Mouse (Mus musculus) limb, embryonic 13.5 days (tissue): ENCODE measurements at regions not wholly inside any gene's neighbourhood (a gene's known extent, or its start where the extent isn't known, plus 50 kb on each side); places are given as distances from the start of the nearest gene placed in this dataset.

ENCODE experiments used
- ATAC-seq: fragments of 200-750 bp; cut with Nextera tagmentation; 2 replicates; pipeline ENCODE4 v1.8.0; 2017; ENCODE audit warnings: low read depth, moderate number of reproducible peaks, moderate TSS enrichment; ENCODE audit not compliant: low FRiP score
- H3K27ac ChIP-seq: fragments of 300-500 bp; sonication (generic); 2 replicates; pipeline ENCODE4 v1.5.1; 2015; ENCODE audit warnings: inconsistent platforms, mild to moderate bottlenecking, moderate library complexity
- H3K27me3 ChIP-seq: fragments of 300-500 bp; sonication (generic); 2 replicates; pipeline ENCODE4 v1.6.1; 2015; ENCODE audit warnings: mild to moderate bottlenecking, inconsistent platforms
- H3K36me3 ChIP-seq: fragments of 300-500 bp; sonication (generic); 2 replicates; pipeline ENCODE4 v1.6.1; 2015; ENCODE audit warnings: inconsistent platforms, mild to moderate bottlenecking, moderate library complexity
- H3K4me1 ChIP-seq: fragments of 300-500 bp; sonication (generic); 2 replicates; pipeline ENCODE4 v1.6.1; 2015; ENCODE audit warnings: inconsistent platforms
- H3K4me2 ChIP-seq: fragments of 300-500 bp; sonication (generic); replicated peaks from 2 replicates; pipeline ENCODE4 v1.6.1; 2015; ENCODE audit warnings: inconsistent platforms, mild to moderate bottlenecking, moderate library complexity
- H3K4me3 ChIP-seq: fragments of 300-500 bp; sonication (generic); 2 replicates; pipeline ENCODE4 v1.5.1; 2015; ENCODE audit warnings: moderate library complexity, mild to moderate bottlenecking, inconsistent platforms
- H3K9ac ChIP-seq: fragments of 300-500 bp; sonication (generic); 2 replicates; pipeline ENCODE4 v1.6.1; 2015; ENCODE audit warnings: mild to moderate bottlenecking, inconsistent platforms
- H3K9me3 ChIP-seq: fragments of 300-500 bp; sonication (generic); 2 replicates; pipeline ENCODE4 v1.6.1; 2016; ENCODE audit warnings: inconsistent platforms
- WGBS: fragments of 180-500 bp; shearing (Covaris S2); methylation state at CpG from one replicate; pipeline ENCODE4 v1.1.7; 2015; 5-methylcytosine and 5-hydroxymethylcytosine counted together

DNA sequence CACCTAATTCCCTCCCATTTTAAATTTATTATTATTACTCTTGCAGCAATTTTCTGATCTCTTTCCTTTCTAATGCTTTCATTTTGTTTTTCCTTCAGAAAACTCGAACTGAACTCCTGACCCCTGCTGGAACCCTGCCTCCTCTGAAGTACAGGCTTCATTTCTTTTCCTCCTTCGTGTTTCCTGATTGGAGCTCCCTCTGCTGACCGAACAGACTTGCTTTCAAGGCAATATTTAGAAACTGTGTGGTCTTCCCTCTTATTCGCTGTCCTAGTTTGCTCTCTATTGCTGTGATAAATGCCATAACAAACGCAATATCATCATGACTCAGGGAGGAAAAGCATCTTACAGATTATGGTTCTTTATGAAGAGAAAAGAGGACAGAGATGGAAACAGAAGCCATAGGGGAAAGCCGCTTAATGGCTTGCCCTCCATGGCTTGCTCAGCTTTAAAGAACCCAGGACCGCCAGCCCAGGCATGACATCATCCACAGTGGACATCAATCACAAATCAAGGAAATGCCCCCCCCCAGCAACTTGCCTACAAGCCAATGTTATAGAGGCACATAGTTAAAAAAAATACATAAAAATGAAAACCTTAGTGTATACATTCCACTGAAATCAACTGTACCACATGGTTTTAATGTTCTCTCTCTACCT is 104.5 kb downstream of the Rbm43 start:
- H3K36me3 ChIP-seq, result no peaks in the 10 kb centered on the region
- no peak overlapping the region for H3K9ac ChIP-seq
- no peak overlapping the region for H3K4me3 ChIP-seq
- no peak for ATAC-seq
- no peaks in the 10 kb centered on the region for H3K9me3 ChIP-seq
- 0 out of 2 replicates have a peak, but pooled peaks cover 3% of the 10 kb centered on the region for H3K4me1 ChIP-seq
- no peak overlapping the region for H3K27ac ChIP-seq
- H3K4me2 ChIP-seq, result no peak overlapping the region
- no peaks in the 10 kb centered on the region for H3K27me3 ChIP-seq
- WGBS, result 37% methylated on average over 7 of the region's 7 CpGs

DNA sequence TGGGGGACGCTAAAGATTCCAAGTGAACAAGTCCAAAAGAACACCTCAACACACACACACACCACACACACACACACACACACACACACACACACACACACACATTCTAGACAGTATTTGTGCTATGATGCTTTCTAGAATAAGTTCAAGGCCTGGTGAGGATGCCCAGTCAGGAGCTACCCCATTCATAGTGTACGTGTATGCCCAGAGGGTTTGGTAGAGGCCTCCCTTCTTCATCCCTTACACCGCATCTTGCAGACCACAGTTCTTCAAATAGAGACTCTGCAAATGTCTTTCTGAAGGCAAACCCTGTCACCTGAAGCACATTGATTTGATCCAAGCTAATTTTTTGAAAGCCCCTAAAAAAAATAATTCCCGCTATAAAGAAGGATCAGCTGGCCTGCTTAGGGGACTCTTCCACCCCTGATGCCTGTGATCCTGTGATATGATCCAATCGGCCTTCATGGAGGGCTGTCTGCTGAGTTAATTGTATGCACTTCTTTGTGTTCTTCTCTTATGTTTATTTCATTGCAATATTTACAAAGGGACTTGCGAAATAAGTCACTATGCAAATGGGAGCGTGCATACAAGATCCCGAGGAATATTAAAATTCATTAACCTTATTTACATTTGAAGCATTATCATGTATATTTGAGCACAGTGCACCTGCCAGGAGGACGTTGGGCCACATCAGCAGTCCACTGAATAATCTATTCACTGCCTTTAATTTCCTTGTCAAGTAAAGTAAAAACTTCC is 103.8 kb downstream of the Rbm43 start:
- Histone ChIP-seq H3K4me1 (0 out of 2 replicates have a peak, but pooled peaks cover 3% of the 10 kb centered on the region), H3K27ac (no peak overlapping the region), H3K4me2 (no peak overlapping the region), H3K9ac (no peak overlapping the region), H3K9me3 (no peaks in the 10 kb centered on the region), H3K36me3 (no peaks in the 10 kb centered on the region), H3K27me3 (no peaks in the 10 kb centered on the region), H3K4me3 (no peak overlapping the region)
- WGBS, result 88% methylated on average over 9 of the region's 9 CpGs
- ATAC-seq, result no peak

DNA sequence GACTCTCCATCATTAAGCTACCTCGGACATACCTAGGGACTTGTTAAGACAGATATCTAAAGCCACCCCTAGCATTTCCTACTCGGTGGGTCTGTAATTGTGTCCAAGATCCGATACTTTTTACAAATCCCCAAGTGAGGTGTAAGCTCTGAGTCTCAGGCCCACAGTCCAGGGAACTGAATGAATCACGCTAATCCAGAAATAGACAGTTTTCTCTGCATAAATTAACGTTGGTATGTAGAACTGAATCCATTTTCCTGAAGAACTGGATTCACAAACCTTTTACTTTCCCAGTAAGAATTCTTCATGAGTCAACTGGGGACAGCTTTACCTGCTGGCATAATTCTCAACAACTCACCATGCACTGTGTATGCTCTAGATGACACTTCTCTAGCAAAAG is 97.1 kb downstream of the Rbm43 start:
- Histone ChIP-seq H3K36me3 (no peaks in the 10 kb centered on the region), H3K9me3 (no peaks in the 10 kb centered on the region), H3K4me2 (no peak overlapping the region), H3K27me3 (no peaks in the 10 kb centered on the region), H3K27ac (no peak overlapping the region), H3K4me3 (no peak overlapping the region), H3K9ac (no peak overlapping the region), H3K4me1 (no peaks in the 10 kb centered on the region)
- WGBS, result 62% methylated on average over 5 of the region's 5 CpGs
- ATAC-seq, result no peak

DNA sequence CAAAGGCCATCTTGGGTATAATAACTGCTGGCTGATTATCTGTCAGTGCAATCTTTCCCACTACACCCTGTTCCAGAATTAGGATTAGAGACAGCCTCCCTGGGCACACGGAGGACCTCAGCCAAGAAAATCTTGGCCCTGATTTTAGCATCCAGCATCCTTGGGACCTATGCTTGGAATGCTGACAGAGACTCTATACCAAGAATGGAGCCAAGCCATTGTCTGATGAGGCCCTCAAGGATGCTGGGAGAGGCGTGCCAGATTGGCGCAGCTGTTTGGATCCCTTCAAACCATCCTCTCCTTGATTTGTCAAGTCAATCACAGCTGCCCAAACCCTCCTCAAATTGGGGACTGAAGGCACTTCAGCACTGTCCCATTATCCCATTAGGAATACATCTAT is 94.2 kb downstream of the Rbm43 start:
- H3K4me2 ChIP-seq, result no peak overlapping the region
- no peaks in the 10 kb centered on the region for H3K9me3 ChIP-seq
- WGBS, result 91% methylated on average over 3 of the region's 3 CpGs
- H3K36me3 ChIP-seq, result no peaks in the 10 kb centered on the region
- no peak overlapping the region for H3K4me3 ChIP-seq
- no peaks in the 10 kb centered on the region for H3K27me3 ChIP-seq
- ATAC-seq, result no peak
- peaks cover 12% of the 10 kb centered on the region for H3K4me1 ChIP-seq
- H3K9ac ChIP-seq, result no peak overlapping the region
- H3K27ac ChIP-seq, result no peak overlapping the region

DNA sequence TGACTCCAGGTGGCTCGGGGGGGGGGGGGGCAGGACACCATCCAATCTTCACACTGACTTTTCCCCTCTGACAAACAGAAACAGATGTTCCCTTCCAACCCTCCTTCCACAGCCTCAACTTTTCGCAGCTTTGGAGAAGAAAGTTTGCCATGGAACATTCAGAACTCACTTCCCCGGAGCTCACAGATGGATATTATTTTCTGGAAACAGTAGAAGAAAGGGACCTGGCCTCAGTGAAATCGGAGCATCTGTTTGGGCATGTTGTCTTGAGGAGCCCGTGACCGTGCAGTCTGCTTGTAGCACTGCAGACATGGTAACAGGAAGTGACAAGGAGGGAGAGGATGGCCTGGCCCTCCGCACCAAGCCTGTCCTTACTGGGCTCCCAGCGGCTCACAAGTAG is 90.1 kb downstream of the Rbm43 start:
- ATAC-seq, result no peak
- Histone ChIP-seq H3K9me3 (no peaks in the 10 kb centered on the region), H3K4me2 (no peak overlapping the region), H3K9ac (no peak overlapping the region), H3K27ac (peak overlapping the region; percentile 63), H3K4me3 (no peak overlapping the region), H3K27me3 (no peaks in the 10 kb centered on the region), H3K4me1 (peaks cover 40% of the 10 kb centered on the region), H3K36me3 (no peaks in the 10 kb centered on the region)
- WGBS, result 20% methylated on average over 8 of the region's 8 CpGs

DNA sequence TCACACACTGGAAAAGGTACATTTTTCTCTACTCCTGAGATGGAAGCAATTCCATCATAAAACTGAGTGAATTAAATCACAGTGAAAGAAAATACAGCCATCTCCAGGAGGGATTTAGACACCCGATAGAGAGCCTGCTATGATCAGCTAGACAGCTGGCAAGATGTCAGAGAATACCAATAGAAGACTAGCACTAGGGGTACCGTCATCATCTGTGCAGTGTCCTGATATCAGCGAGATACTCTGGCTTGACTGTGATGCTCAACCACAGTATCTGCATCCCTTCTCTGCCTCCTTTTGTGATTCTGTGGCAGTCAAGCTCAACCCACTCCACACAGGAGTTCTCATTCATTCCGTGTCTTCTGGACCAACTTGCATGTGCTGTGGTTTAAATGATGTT is 87.4 kb downstream of the Rbm43 start:
- 39% methylated on average over 4 of the region's 4 CpGs for WGBS
- H3K27ac ChIP-seq, result no peak overlapping the region

DNA sequence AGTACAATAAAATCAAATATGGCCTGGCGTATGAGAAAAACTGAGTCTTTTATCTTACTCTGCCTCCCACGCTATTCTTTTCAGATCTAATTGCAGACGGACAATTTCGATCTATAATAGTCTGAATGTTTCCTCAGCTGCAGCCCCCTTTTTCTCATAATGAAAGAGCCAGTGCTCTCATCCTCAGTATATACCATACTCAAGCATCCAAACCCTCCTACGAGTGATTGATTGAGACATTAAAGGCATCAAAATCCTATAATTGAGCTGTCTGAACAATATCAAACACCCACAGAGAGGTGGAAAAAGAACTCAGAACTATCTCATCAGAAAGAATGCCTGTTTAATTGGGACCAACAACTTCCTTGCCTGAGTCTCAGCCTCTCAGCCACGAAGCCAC is 87.0 kb downstream of the Rbm43 start:
- ATAC-seq, result no peak
- WGBS, result 35% methylated on average over 6 of the region's 6 CpGs
- Histone ChIP-seq H3K36me3 (no peaks in the 10 kb centered on the region), H3K27me3 (no peaks in the 10 kb centered on the region), H3K27ac (no peak overlapping the region), H3K4me2 (no peak overlapping the region), H3K4me3 (no peak overlapping the region), H3K9ac (no peak overlapping the region), H3K4me1 (peaks cover 54% of the 10 kb centered on the region), H3K9me3 (no peaks in the 10 kb centered on the region)

More for the DNA sequence above, 87.4 kb downstream of the Rbm43 start:
- no peak for ATAC-seq
- Histone ChIP-seq H3K4me2 (no peak overlapping the region), H3K9ac (no peak overlapping the region), H3K4me3 (no peak overlapping the region), H3K27me3 (no peaks in the 10 kb centered on the region), H3K36me3 (no peaks in the 10 kb centered on the region), H3K9me3 (no peaks in the 10 kb centered on the region), H3K4me1 (peaks cover 54% of the 10 kb centered on the region)

DNA sequence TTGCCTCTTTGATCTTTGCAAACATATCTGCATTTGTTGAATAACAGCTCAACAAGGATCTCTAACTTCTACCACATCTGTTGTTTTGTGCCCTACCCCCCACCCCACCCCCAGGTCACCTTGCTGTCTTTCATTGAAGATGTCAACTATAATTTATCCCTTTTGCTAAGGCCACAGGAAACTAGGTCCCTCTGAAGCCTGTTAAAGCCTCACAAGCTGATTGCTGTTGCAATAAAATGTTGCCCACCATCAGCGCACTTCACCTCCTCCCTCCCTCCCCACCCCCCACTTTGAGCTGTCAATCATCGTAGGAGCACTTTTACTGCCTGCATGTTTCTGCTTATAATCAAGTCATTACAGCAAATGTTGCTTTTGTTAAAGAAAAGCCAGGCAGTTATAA is 86.5 kb downstream of the Rbm43 start:
- WGBS, result 5% methylated on average over 2 of the region's 2 CpGs
- no peaks in the 10 kb centered on the region for H3K27me3 ChIP-seq
- H3K9ac ChIP-seq, result no peak overlapping the region
- no peak overlapping the region for H3K4me3 ChIP-seq
- no peak overlapping the region for H3K4me2 ChIP-seq
- no peaks in the 10 kb centered on the region for H3K9me3 ChIP-seq
- H3K36me3 ChIP-seq, result no peaks in the 10 kb centered on the region
- ATAC-seq, result no peak
- H3K27ac ChIP-seq, result no peak overlapping the region
- peaks cover 54% of the 10 kb centered on the region for H3K4me1 ChIP-seq

DNA sequence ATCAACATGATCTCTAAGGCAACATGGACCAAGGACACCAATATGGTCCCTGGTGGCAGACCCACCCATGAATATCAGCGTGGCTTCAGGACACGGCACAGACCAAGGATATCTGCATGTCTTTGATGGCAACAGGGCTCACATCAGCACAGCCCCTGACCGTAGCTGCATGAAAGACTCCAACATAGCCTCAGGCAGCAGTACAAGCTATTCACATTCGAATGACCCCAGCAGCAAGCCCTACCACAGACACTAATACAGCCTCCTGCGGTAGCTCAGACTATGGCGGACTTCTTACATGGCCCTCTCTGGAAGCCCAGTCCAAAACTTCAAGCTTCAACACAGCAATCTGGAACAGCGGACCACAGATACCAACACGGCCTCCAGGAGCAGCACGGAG is 84.4 kb downstream of the Rbm43 start:
- Histone ChIP-seq H3K27ac (no peak overlapping the region), H3K9me3 (no peaks in the 10 kb centered on the region), H3K9ac (no peak overlapping the region), H3K36me3 (no peaks in the 10 kb centered on the region), H3K4me1 (peaks cover 53% of the 10 kb centered on the region), H3K27me3 (no peaks in the 10 kb centered on the region), H3K4me2 (no peak overlapping the region), H3K4me3 (no peak overlapping the region)
- ATAC-seq, result no peak
- WGBS, result 83% methylated on average over 9 of the region's 9 CpGs

DNA sequence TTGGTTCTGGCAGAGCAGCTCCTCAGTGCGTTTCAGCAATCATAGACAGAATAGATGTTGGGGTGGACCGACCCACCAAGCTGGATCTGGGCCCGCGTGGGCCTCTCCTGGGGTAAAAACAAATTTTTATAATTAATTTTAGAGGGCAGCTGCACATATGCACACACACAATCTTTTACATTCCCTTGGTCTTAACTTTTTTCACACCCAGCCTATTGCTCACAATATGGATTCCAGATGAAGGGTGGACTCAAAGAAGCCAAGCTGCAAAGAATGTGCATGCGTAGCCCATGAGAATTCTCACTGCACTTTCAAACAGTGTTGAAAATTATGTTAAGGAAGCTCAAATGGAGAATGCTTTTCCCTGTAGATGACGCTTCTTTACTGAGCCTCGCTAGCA is 83.3 kb downstream of the Rbm43 start:
- no peak overlapping the region for H3K9ac ChIP-seq
- no peaks in the 10 kb centered on the region for H3K27me3 ChIP-seq
- no peaks in the 10 kb centered on the region for H3K36me3 ChIP-seq
- no peaks in the 10 kb centered on the region for H3K9me3 ChIP-seq
- H3K27ac ChIP-seq, result peak overlapping the region; percentile 69
- H3K4me1 ChIP-seq, result peaks cover 41% of the 10 kb centered on the region
- no peak overlapping the region for H3K4me2 ChIP-seq
- 47% methylated on average over 7 of the region's 7 CpGs for WGBS
- peak; percentile 42; the same call in 1 of the 2 replicates for ATAC-seq
- H3K4me3 ChIP-seq, result no peak overlapping the region

DNA sequence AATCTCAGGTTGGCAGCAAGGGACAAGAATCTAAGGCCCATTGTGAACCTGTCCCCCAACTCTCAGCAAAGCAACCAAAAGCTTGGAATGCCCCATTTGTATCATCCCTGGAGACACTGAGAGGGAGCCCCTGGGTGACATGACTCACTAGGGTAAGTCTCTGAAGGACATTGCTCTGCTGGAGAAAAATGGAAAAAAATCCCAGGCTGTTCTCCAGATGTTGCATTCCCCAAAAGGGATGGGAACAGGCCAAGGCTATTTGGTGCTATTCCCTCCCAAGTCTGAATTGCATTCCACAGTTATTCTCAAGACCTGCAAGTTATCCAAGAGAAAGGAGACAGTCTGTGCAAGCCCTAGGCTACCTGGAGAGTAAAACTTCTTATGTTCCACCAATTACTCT is 77.7 kb downstream of the Rbm43 start:
- H3K9ac ChIP-seq, result no peak overlapping the region
- no peak overlapping the region for H3K4me3 ChIP-seq
- H3K27me3 ChIP-seq, result no peaks in the 10 kb centered on the region
- ATAC-seq, result no peak
- H3K4me1 ChIP-seq, result peaks cover 8% of the 10 kb centered on the region
- H3K4me2 ChIP-seq, result no peak overlapping the region
- no peaks in the 10 kb centered on the region for H3K36me3 ChIP-seq
- no peak overlapping the region for H3K27ac ChIP-seq
- no peaks in the 10 kb centered on the region for H3K9me3 ChIP-seq

DNA sequence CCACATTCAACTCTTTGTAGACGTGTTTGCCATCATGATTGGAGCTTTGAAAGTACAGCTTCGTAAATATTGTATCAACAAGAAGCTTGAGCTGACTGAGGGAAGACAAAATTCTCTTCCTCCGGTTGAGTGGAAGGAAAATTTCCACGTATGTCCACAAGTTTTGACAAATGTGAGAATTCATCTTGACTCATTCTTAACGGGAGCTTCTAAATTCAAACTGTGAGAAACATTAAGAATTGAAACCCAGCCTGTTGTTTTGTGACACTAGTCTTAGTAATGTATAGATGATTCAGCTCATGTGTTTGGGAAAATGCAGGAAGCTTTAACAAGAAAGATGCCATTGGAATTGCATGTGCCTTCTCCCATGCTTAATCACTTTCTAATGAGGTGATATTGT is 68.9 kb downstream of the Rbm43 start:
- H3K9me3 ChIP-seq, result no peaks in the 10 kb centered on the region
- no peaks in the 10 kb centered on the region for H3K36me3 ChIP-seq
- no peak overlapping the region for H3K4me2 ChIP-seq
- H3K27ac ChIP-seq, result no peak overlapping the region
- peaks cover 10% of the 10 kb centered on the region; the same call in 1 of the 2 replicates for H3K4me1 ChIP-seq
- H3K9ac ChIP-seq, result no peak overlapping the region
- no peaks in the 10 kb centered on the region for H3K27me3 ChIP-seq
- no peak for ATAC-seq
- H3K4me3 ChIP-seq, result no peak overlapping the region
- 87% methylated on average over 5 of the region's 5 CpGs for WGBS
